Mouse (Mus musculus): Measurements from ENCODE around the gene Olfr1441.

DNA sequence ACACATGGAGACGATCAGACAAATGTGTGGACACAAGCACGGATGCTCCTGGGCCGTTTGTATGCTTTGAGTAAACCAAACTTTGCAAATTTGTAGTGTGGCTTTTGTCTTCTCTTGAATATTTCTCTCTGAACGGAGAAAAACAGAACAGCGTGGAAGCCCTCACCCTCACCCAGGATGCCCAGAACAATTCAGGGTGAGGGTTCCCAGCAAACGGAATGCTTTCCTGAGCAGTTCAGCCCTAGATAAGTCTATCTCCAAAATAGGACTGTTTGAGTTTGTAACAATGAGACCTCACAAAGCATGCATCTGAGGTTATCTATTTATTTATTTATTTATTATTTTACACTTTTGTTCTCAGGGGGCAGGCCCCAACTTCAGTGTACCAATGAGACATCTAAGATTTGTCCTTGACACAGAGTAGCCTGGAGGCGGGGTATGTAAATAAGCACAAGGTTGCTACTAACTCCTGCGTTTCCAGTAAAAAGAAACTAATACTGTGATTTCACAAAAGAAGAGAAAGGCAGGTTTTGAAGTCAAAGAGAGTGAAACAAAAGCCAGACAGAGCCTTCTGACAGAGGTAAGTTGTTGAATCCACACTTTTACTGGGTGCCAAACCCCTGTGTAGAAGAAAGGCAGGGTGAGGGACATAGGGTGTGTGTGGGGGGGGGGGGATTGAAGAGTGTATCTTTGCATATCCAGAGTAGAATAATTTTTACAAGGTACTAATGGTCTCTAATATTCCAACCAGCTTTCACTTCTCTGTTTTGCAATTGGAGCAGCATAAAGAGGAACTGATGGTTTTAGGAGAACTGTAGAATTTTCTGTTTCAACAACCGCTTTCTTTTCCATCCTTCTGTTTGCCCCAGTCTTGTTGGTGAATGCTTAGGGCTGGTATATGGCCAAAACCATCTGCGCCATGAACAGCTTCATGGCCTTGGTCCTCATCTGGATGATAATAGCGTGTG lies 43.3 kb downstream of the Olfr1441 start, which contains the start of gene Mpeg1:
- TF ChIP-seq CTCF (IDR thresholded peaks at IDR 0.05; ENCODE audit: extremely low read depth, insufficient read depth, low read length) (no peak), POLR2A (IDR thresholded peaks at IDR 0.05; ENCODE audit: extremely low read depth, insufficient read depth, low read length) (no peak)
